Mouse (Mus musculus) embryonic facial prominence, embryonic 11.5 days (tissue): ENCODE results near the gene Grn. TPM values are rescaled to one million over a fixed set of nuclear protein-coding genes. Genes with fewer than 3 reads are reported as not detected.
"Not testable (repeated sequence)": the region's sequence is repeated elsewhere in the genome, so short reads cannot be mapped to it uniquely, and the experiment has no call there.

Experiments used
- ATAC-seq: fragments of 200-750 bp; cut with Nextera tagmentation; replicated peaks from 2 replicates; pipeline ENCODE4 v1.8.0; 2017; ENCODE audit warnings: low read depth; ENCODE audit not compliant: insufficient number of reproducible peaks, low FRiP score, low TSS enrichment
- DNase-seq: peaks from one replicate; pipeline ENCODE4 v3.0.0-alpha.2; 2015; ENCODE audit warnings: low spot score
- H3K27ac ChIP-seq: fragments of 300-500 bp; sonication (generic); replicated peaks from 2 replicates; pipeline ENCODE4 v1.5.1; 2014; ENCODE audit warnings: mild to moderate bottlenecking, low read depth, low read length, control low read depth
- H3K27me3 ChIP-seq: fragments of 300-500 bp; sonication (generic); 2 replicates; pipeline ENCODE4 v1.6.1; 2014; ENCODE audit warnings: mild to moderate bottlenecking, low read length, moderate library complexity, mixed read lengths; ENCODE audit not compliant: control insufficient read depth, insufficient read depth
- H3K36me3 ChIP-seq: fragments of 300-500 bp; sonication (generic); replicated peaks from 2 replicates; pipeline ENCODE4 v1.6.1; 2014; ENCODE audit warnings: low read depth, mild to moderate bottlenecking, low read length, moderate library complexity, mixed read lengths; ENCODE audit not compliant: control insufficient read depth, insufficient read depth
- H3K4me1 ChIP-seq: fragments of 300-500 bp; sonication (generic); 2 replicates; pipeline ENCODE4 v1.6.1; 2014; ENCODE audit warnings: low read length, mixed read lengths; ENCODE audit not compliant: control insufficient read depth, insufficient read depth
- H3K4me2 ChIP-seq: fragments of 300-500 bp; sonication (generic); 2 replicates; pipeline ENCODE4 v1.6.1; 2014; ENCODE audit warnings: low read depth, mild to moderate bottlenecking, control low read depth, low read length, moderate library complexity
- H3K4me3 ChIP-seq: fragments of 300-500 bp; sonication (generic); 2 replicates; pipeline ENCODE4 v1.5.1; 2014; ENCODE audit warnings: low read depth, low read length, control low read depth
- H3K9ac ChIP-seq: fragments of 300-500 bp; sonication (generic); replicated peaks from 2 replicates; pipeline ENCODE4 v1.6.1; 2014; ENCODE audit warnings: mild to moderate bottlenecking, control low read depth, low read length
- H3K9me3 ChIP-seq: fragments of 300-500 bp; sonication (generic); replicated peaks from 2 replicates; pipeline ENCODE4 v1.6.1; 2016; ENCODE audit warnings: mild to moderate bottlenecking, low read length, inconsistent platforms, mixed read lengths; ENCODE audit not compliant: control insufficient read depth
- WGBS: fragments of 180-500 bp; shearing (Covaris S2); extraction: QIAGEN DNeasy Blood & Tissue Kit; methylation state at CpG from one replicate; pipeline ENCODE4 v1.1.7; 2014; 5-methylcytosine and 5-hydroxymethylcytosine counted together
- polyA plus RNA-seq: library from polyadenylated mRNA; unstranded; fragments of >200 nt; fragmentation: Nextera tagmentation; extraction: Ambion mirVana; gene quantifications from 2 replicates; pipeline ENCODE4 v1.2.1, GENCODE M21; 2014

The Grn gene
- polyA plus RNA-seq, 1 experiment from 2014 or later = 38.8 TPM

- ATAC-seq (no peak), DNase-seq (no peak)
- 0 out of 2 replicates have a peak overlapping the region, but pooled peaks have one; percentile 23 for H3K9ac ChIP-seq
- 39% methylated on average over 14 of the region's 15 CpGs for WGBS
- no peak overlapping the region for H3K27ac ChIP-seq
- H3K4me3 ChIP-seq = peak overlapping the region; percentile 21
- H3K4me2 ChIP-seq = peak overlapping the region; percentile 28
- no peaks in the 10 kb centered on the region for H3K36me3 ChIP-seq
- H3K9me3 ChIP-seq = no peaks in the 10 kb centered on the region
- H3K4me1 ChIP-seq = 0 out of 2 replicates have a peak, but pooled peaks cover 5% of the 10 kb centered on the region
- H3K27me3 ChIP-seq = no peaks in the 10 kb centered on the region
These were observed 21.0 kb upstream of the Grn start for GRCm38 (mm10) chr11:102408888-102409794.

- Histone ChIP-seq H3K4me2 (no peak overlapping the region), H3K36me3 (no peaks in the 10 kb centered on the region), H3K4me1 (0 out of 2 replicates have a peak, but pooled peaks cover 5% of the 10 kb centered on the region), H3K27me3 (no peaks in the 10 kb centered on the region), H3K9ac (no peak overlapping the region), H3K27ac (no peak overlapping the region), H3K9me3 (no peaks in the 10 kb centered on the region), H3K4me3 (no peak overlapping the region)
- no peak for DNase-seq
- 72% methylated on average over 3 of the region's 3 CpGs for WGBS
- no peak for ATAC-seq
These were observed 20.3 kb upstream of the Grn start for GRCm38 (mm10) chr11:102409795-102410330.

GRCm38 (mm10) chr11:102410345-102410744 lies 19.8 kb upstream of the Grn start:
- not testable (repeated sequence) for ATAC-seq, H3K9ac ChIP-seq, H3K4me1 ChIP-seq, H3K36me3 ChIP-seq, H3K4me3 ChIP-seq, H3K9me3 ChIP-seq, H3K27ac ChIP-seq, H3K27me3 ChIP-seq, H3K4me2 ChIP-seq, DNase-seq
- 92% methylated on average over 3 of the region's 3 CpGs for WGBS

GRCm38 (mm10) chr11:102411061-102411460 lies 19.1 kb upstream of the Grn start:
- Histone ChIP-seq H3K4me3 (no peak overlapping the region), H3K4me2 (no peak overlapping the region), H3K4me1 (0 out of 2 replicates have a peak, but pooled peaks cover 3% of the 10 kb centered on the region), H3K27ac (no peak overlapping the region), H3K9me3 (no peaks in the 10 kb centered on the region), H3K36me3 (no peaks in the 10 kb centered on the region), H3K27me3 (no peaks in the 10 kb centered on the region), H3K9ac (no peak overlapping the region)
- DNase-seq (no peak), ATAC-seq (no peak)
- WGBS = 81% methylated on average over 3 of the region's 3 CpGs

- Histone ChIP-seq H3K27ac (no peak overlapping the region), H3K36me3 (no peaks in the 10 kb centered on the region), H3K9me3 (no peaks in the 10 kb centered on the region), H3K4me2 (no peak overlapping the region), H3K4me1 (no peaks in the 10 kb centered on the region), H3K27me3 (no peaks in the 10 kb centered on the region), H3K4me3 (no peak overlapping the region), H3K9ac (no peak overlapping the region)
- 7% methylated on average over 11 of the region's 11 CpGs for WGBS
- ATAC-seq = no peak
- DNase-seq = peak; percentile 96
These were observed 18.4 kb upstream of the Grn start for GRCm38 (mm10) chr11:102411704-102412103.

- ATAC-seq (no peak), DNase-seq (no peak)
- Histone ChIP-seq H3K36me3 (no peaks in the 10 kb centered on the region), H3K4me3 (no peak overlapping the region), H3K4me2 (no peak overlapping the region), H3K4me1 (no peaks in the 10 kb centered on the region), H3K9me3 (no peaks in the 10 kb centered on the region), H3K27ac (no peak overlapping the region), H3K27me3 (no peaks in the 10 kb centered on the region), H3K9ac (no peak overlapping the region)
- WGBS = 72% methylated on average over 8 of the region's 8 CpGs
These were observed 17.1 kb upstream of the Grn start for GRCm38 (mm10) chr11:102413059-102413458.

GRCm38 (mm10) chr11:102415034-102415802 lies 14.9 kb upstream of the Grn start:
- no peak overlapping the region for H3K27ac ChIP-seq
- ATAC-seq (no peak), DNase-seq (no peak)
- H3K36me3 ChIP-seq = no peaks in the 10 kb centered on the region
- no peaks in the 10 kb centered on the region for H3K27me3 ChIP-seq
- H3K4me2 ChIP-seq = no peak overlapping the region
- H3K9ac ChIP-seq = no peak overlapping the region
- 68% methylated on average over 10 of the region's 10 CpGs for WGBS
- no peaks in the 10 kb centered on the region for H3K9me3 ChIP-seq
- H3K4me3 ChIP-seq = no peak overlapping the region
- no peaks in the 10 kb centered on the region for H3K4me1 ChIP-seq
